Comparison of ENCODE assay signal across 9 mouse cellular contexts in genomic region chrX:58031671-58032605, GRCm38 (mm10). TPM values are rescaled to one million over a fixed set of nuclear protein-coding genes. Genes with fewer than 3 reads are reported as not detected.
DNase-seq lines count a peak whose midpoint lies in the region; ATAC-seq lines count a peak whose summit lies in the region.
"Had no signal": no experiment of that assay in that cellular context is flagged by ENCODE, and none has a peak within 500 bp of the region (broad histone marks: within the 10 kb centered on the region; RNA-seq: fewer than 3 reads in every experiment).

No protein-coding gene starts in this region.

- peaks cover 78% of the 10 kb centered on the region for H3K27me3 ChIP-seq in heart, embryonic 15.5 days
- peaks cover 11% of the 10 kb centered on the region for H3K27me3 ChIP-seq in forebrain, embryonic 13.5 days
- H3K27me3 ChIP-seq in midbrain, embryonic 13.5 days, result peaks cover 5% of the 10 kb centered on the region; the same call in 1 of the 2 replicates

- H3K9me3 ChIP-seq in heart, embryonic 15.5 days (replicated peaks), result no peaks in the 10 kb centered on the region
- H3K9me3 ChIP-seq in forebrain, embryonic 13.5 days (replicated peaks), result no peaks in the 10 kb centered on the region
- H3K9me3 ChIP-seq in midbrain, embryonic 13.5 days, result no peaks in the 10 kb centered on the region

- DNase-seq in heart, adult 8-10 months (ENCODE audit: low spot score), result no peak
- peak; percentile 73 for DNase-seq in ZHBTc4 (ENCODE audit: low read depth, low spot score)
- DNase-seq in urinary bladder, postnatal 4 days (ENCODE audit: low spot score in 2 of 2), result no peak
- DNase-seq in B cell, adult 2 months, result no peak
- no peak for DNase-seq in layer of hippocampus, postnatal 25 days (ENCODE audit: extremely low spot score in 1 of 2, low spot score in 1 of 2)

- H3K4me3 ChIP-seq in heart, embryonic 15.5 days, result peak overlapping the region; percentile 55
- peak overlapping the region; percentile 49 for H3K4me3 ChIP-seq in forebrain, embryonic 13.5 days
- H3K4me3 ChIP-seq in midbrain, embryonic 13.5 days (replicated peaks), result peak overlapping the region; percentile 57
- H3K4me3 ChIP-seq: myocyte had no signal

- H3K36me3 ChIP-seq in heart, embryonic 15.5 days, result no peaks in the 10 kb centered on the region
- H3K36me3 ChIP-seq in forebrain, embryonic 13.5 days (ENCODE audit: poor library complexity, severe bottlenecking), result no peaks in the 10 kb centered on the region
- no peaks in the 10 kb centered on the region for H3K36me3 ChIP-seq in midbrain, embryonic 13.5 days

- peaks cover 10% of the 10 kb centered on the region for H3K4me1 ChIP-seq in heart, embryonic 15.5 days (replicated peaks)
- H3K4me1 ChIP-seq in forebrain, embryonic 13.5 days, result 0 out of 2 replicates have a peak, but pooled peaks cover 6% of the 10 kb centered on the region
- no peaks in the 10 kb centered on the region for H3K4me1 ChIP-seq in midbrain, embryonic 13.5 days (replicated peaks)

- 13% methylated on average over 56 of the region's 56 CpGs for WGBS in heart, embryonic 15.5 days
- 20% methylated on average over 50 of the region's 56 CpGs for WGBS in forebrain, embryonic 13.5 days
- WGBS in midbrain, embryonic 13.5 days, result 22% methylated on average over 56 of the region's 56 CpGs

- H3K27ac ChIP-seq in heart, embryonic 15.5 days, result no peak overlapping the region
- H3K27ac ChIP-seq in forebrain, embryonic 13.5 days, result peak overlapping the region; percentile 83
- peak overlapping the region; percentile 87 for H3K27ac ChIP-seq in midbrain, embryonic 13.5 days

- ATAC-seq in heart, embryonic 15.5 days (replicated peaks; ENCODE audit: insufficient number of reproducible peaks, insufficient read depth, low FRiP score, low read depth), result no peak
- 0 out of 2 replicates have a peak, but pooled peaks have one; percentile 1 for ATAC-seq in forebrain, embryonic 13.5 days
- no peak; the same call in 1 of the 2 replicates for ATAC-seq in midbrain, embryonic 13.5 days

- H3K9ac ChIP-seq in heart, embryonic 15.5 days, result no peak overlapping the region
- peak overlapping the region; percentile 74 for H3K9ac ChIP-seq in forebrain, embryonic 13.5 days
- peak overlapping the region; percentile 80 for H3K9ac ChIP-seq in midbrain, embryonic 13.5 days (replicated peaks)

- H3K4me2 ChIP-seq in heart, embryonic 15.5 days, result peak overlapping the region; percentile 76
- peak overlapping the region; percentile 63 for H3K4me2 ChIP-seq in forebrain, embryonic 13.5 days
- H3K4me2 ChIP-seq in midbrain, embryonic 13.5 days (replicated peaks), result peak overlapping the region; percentile 55

RNA-seq across cellular contexts. Expression of gene Zic3, which starts 9.4 kb away (rescaled TPM):
- 0.09 and 0.11 TPM in 2 replicates for polyA plus RNA-seq in heart, embryonic 15.5 days (2015; fragmentation: Nextera tagmentation; extraction: Ambion mirVana)
- not detected for total RNA-seq in heart, adult 8-10 months (2022)
- polyA plus RNA-seq in forebrain, embryonic 13.5 days (2015; fragmentation: Nextera tagmentation; extraction: Ambion mirVana), result 21.9 and 24.6 TPM in 2 replicates
- 31.7 and 32.7 TPM in 2 replicates for polyA plus RNA-seq in midbrain, embryonic 13.5 days (2015; fragmentation: Nextera tagmentation; extraction: Ambion mirVana)
- total RNA-seq in layer of hippocampus, postnatal 25 days (2021), result 1 to 10 TPM; 2.8 to 4.0 TPM
- polyA plus RNA-seq: myocyte had no signal

Comparison
In these comparisons a context has a peak if more than half of its experiments do, and no peak if none do; other contexts are left out.
1. RNA of gene Zic3, which starts 9.4 kb away (polyA plus RNA-seq): 31.7 to 32.7 TPM in midbrain, embryonic 13.5 days and 21.9 to 24.6 TPM in forebrain, embryonic 13.5 days; 0.09 to 0.11 TPM in heart, embryonic 15.5 days; every median in the first group is over 10 times any median in the second.
2. Peak in every context shown above with its lines, with median percentiles within 50 percentile points of each other: H3K4me2 ChIP-seq and H3K4me3 ChIP-seq.